Mouse (Mus musculus): ENCODE measurements around the gene Dnlz.

Dnlz gene

DNA sequence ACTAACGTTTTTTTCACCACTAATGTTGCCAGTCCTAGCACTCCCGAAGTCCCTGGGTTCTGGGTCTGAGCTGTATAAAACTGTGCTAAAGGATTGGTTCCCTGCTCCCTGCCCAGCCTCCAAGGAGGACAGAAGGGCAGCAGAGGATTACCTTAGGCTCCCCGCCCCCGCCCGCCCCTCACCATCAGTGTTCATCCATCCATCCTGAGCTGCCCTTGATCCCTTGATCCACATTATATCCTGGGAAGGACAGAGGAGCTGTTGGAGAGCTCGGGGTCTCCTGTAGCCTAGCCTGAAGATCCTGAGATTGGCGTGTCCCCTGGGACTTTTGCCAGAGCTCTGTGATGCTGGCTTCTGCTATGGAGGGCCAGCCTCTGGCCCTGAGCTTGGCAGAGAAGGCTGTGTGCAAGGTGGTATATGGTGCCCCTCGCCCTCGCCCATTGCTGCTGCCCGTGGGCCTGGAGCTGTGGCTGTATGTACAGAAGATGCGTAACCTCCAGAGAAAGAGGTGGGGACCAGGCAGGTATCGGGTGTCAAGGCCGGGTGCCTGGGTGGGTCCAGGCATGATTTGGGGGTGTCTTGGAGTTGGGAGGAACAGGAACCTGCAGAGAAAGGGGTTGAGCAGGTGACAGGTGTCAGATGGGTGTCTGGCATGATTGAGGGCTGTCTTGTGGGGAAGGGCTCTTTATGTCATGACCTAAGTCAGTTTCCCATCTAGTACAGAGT lies 32.2 kb downstream of the Dnlz start:
- DNase-seq = peak; percentile 65

DNA sequence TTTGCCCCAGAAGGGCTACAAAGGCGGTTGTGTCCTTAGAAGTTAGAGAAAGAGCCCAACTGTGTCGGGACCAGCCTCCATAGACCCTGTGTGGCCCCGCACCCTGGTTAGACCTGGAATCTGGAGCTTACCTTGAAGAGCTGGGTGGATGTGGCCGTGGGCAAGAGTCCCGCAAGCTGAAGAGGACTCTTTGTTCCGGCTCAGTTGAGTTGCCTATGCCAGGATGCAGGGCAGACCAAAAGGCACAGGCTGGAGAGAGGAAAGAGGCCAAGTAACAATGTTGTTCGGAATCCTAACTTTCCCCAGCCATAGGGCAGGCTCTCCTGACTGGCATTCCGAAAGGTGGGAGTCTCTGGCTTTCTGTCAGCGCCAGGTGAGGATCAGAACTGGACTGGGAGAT lies 32.8 kb downstream of the Dnlz start:
- peak; percentile 79 for DNase-seq

DNA sequence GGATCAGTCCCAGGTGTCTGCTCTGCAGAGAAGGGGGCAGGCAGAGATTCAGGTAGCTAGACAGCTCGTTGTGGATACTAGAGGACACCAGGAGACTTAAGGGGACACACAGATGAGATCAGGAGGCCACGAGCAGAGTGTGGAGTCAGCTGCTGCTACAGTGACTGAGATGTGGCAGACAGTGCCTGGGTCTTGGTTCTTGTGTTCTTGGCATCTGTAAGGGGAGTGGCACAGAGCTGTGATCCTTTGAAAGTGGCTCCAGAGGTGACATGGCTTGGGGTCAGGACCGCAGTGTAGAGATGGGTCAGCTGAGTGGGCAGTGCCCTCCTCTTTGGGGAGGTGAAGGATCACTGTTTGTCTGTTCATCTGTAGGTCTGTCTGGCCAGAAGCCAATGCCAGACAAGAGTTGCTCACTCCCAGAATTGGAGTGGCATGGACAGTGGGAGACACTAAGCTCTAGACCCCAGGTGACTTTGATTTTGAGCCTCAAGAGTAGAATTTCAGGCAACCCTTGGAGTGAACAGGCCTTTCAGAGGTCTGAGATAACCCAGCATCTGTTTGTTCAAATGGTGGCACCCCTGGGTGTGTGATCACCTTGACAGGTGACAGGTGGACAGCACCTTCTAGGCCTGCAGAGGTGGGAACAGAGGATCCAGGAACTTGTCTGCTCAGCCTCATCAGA lies 33.8 kb downstream of the Dnlz start:
- DNase-seq = peak; percentile 68

DNA sequence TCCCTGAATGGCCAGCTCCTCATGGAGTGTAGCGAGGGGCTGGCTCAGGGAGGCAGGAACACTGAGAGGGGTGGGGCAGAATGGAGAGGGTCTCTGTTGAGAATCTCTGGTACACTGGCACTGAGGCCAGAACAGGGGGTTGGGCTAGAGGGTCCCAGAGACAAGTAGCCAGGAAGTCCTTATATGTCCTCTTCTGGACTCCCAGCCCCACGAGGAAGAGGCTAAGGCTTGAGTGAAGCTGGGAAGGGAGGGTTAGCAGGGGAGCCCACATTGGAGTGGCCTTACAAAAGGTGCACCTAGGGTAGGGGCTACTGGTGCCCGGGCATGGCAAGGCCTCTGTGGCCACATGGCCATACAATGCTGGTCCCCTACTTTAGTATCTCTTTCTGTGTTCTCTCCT lies 34.5 kb downstream of the Dnlz start:
- peak; percentile 64 for DNase-seq

DNA sequence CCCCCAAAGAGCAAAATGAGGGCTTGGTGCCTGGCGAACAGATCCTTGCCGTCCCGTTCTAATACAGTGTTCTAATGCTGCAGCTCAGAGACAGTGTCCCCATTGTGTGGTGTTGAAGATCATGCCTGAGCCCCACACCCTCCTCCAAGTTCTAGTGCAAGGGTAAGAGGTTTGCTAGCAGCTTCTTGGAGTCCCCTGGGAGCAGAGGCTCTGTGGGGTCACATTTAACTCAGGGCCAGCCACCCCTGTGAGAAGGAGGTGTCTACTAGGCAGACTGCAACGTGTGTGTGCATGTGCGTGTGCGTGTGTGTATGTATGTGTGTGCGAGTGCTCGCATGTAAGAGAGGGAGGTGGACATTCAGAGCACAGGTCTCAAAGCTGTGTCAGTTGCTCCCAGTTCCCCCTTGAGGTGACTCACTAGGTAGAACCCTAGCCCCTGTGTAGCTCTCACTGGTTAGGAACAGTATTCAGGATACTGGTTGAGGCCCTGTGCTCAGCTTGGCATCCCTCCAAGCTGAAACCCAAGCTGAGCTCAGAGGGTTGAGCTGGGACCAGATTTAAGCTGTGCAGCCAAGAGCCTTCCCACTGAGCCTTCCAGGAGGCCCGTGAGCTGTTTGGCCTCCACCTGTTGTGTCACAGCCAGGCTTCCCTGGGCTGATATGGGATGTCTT lies 35.2 kb downstream of the Dnlz start:
- peak; percentile 81 for DNase-seq

DNA sequence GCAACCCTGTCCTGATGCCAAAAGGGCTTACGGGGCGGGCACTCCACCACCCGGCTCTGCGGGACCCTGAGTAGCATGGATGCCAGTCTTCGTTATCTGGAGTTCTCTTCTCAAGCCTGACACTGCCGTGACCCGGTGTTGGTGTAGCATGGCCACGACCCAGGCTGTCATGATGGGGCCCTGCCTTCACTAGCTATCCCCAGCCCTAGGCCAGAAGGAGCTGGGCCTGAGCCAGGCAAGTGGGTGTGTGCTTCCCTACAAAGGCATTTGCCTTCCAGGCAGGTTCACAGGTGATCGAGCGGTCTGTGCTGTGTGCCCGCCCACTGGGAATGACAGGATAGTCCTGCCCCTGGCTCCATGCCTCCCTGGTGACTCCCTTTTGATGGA lies 36.0 kb downstream of the Dnlz start:
- peak; percentile 93 for DNase-seq

DNA sequence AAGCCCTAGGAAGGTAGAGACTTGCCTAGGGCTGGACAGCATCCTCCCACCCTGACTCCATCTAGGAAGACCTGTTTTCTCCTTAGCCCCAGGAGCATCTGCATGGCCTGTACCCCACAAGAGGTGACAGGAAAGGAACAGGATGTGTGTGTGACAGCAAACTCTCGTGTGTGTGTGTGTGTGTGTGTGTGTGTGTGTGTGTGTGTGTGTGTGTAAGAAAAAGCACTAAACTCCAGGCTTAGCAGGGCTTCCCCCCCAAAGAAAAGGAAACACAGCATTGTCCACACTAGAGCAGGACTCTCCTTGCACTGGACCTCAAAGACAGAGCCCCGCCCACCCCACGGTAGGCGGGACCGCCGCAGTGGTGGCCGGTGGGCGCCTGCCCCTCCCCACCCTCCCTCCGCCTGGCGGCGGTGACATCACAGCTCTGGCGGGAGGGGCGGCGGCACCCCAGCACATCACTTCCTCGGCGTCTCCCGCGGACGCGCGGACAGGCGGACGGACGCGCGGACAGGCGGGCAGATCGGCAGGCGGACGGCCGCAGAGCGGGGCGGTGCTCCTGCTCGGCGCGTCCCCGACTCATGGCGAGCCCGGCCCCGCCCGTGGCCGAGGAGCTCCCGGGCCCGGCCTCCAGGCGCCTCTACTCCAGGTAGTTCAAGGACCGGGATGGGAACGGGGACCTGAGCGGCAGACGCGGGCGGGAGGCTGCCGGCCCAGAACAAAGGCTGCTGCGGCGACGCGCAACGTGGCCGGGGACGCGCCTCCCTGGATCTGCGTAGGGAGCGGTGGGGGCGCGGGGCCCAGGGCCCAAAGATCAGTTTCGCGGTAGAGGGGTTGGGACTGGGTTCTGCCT lies 36.6 kb downstream of the Dnlz start, which contains the start of gene Gpsm1:
Gpsm1 (plus strand) TSS at position 444 of the 853 bp plus-strand sequence.
- peak; percentile 90 for DNase-seq

DNA sequence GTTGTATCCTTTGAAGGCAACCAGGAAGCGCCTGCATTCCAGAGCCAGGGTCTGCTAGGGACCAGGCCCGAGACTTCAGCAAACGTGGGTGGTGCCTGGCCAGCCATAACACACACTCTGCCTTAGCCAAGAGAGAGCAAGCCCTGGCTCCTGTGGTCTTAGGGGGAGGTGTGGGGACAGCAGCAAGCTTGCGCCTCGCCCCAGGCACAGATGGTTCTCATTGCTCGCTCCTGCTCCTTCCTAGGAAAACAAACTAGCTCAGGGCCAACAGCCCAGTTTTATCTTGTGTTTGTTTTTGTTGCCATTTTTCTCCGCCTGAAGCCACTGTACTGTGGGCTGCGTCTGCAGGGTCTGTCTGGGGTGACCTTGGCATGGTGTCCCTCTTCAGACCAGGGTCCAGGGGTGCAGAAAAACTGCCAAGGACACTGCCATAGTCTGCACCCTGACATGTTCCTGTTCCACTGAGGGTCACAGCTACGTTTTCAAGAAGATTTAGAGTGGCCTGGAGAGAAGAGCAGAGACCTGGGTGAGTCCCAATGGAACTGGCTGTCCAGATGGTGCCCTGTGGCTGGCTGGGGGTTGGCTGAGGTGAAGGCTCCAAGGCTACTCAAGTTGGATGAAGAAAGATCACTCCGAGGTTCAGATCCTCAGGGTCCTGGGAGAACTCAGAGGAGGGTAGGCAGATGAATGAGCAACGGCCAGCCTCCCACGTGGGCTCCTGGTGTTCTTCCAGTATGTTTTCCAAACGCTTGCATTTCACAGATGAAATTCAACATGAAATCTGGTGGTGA lies 37.4 kb downstream of the Dnlz start:
- DNase-seq = peak; percentile 95

DNA sequence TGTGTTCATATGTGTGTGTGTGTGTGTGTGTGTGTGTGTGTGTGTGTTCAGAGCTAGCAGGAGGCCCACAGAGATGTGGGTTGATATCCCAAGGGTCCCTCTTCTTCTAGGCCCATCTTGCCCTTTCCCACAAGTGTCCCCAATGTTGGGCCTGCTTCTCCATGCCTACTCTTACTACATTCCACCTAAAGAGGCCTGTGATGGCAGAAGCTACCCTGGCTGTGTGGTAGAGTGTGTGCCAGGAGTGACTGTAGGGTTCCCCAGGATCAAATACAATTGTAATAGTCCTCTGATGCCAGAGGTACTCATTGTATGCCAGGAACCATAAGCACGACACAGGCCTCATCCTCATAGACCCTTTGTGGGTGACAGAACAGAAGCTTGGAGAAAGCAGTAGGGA lies 38.5 kb downstream of the Dnlz start:
- peak; percentile 55 for DNase-seq

DNA sequence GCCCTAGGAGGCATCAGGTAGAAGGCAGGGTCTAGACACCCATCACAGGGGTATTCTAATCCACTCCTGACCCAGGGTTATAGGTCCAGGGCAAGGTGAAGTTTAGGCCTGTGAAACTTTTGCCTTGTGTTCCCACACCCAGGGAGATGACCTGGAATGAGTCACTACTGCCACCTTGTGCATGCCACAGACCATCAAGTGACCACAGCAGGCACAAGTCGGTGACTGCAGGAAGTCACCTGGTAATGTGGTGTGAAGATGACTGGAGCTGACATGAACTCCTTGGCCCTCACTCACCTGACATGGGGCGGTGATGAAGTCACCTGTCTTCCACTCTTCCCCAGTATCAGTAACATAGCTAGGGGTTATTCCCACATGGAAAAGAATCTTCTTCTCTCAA lies 39.1 kb downstream of the Dnlz start:
- peak; percentile 75 for DNase-seq

DNA sequence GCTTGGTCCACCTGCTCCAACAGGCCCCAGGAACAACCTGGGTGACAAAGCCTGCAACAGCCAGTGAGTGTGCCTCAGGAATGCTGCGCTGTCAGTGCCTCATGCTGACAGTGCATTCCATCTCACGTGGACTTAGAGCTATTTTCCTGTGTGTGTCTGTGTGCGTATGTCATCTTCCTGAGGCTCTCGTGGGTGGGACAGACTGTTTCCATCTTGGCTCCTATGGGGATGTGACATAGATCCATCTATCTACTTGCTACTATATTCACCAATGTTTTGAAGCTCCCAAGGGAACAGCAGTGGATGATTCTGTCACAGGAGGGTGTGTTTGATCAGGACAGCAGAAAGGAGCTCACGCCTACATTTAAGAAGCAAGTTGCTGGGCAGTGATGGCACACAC lies 40.0 kb downstream of the Dnlz start:
- no peak for DNase-seq

DNA sequence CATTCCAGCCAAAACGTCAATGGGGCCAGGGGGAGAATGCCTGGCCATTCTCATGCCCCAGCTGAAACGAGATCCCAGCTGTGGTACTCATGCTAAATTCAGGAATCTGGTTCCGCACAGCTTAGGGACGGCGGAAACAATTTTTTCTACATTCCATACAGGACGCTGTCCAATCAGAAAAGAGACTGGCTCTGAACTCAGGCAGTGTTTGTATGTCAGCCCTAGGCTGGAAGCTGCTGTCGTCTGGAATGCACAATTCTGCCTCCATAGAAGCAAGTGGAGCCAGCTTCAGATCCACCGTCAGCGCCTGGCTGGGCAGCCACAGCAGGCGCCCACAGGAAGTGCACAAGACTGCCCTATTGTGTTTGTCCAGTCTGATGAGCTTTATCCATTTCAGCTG lies 42.2 kb downstream of the Dnlz start:
- DNase-seq = no peak

DNA sequence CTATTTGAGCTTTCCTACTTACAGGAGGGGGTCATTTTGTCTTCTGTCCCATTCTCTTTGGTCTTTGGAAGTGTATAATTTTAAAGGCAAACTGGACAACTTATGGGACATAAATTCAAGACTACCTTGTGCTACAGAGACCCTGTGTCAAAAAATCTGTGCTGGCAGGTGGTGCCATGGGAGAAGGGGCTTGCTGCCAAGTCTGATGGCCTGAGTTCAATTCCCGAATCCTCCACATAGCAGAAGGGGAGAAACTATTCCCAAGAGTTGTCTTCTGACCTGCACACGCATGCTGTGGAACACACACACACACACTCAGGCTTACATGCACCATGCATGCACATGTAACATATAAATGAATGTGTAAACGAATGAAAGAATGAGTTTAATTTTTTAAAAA lies 45.2 kb downstream of the Dnlz start:
- no peak for DNase-seq

DNA sequence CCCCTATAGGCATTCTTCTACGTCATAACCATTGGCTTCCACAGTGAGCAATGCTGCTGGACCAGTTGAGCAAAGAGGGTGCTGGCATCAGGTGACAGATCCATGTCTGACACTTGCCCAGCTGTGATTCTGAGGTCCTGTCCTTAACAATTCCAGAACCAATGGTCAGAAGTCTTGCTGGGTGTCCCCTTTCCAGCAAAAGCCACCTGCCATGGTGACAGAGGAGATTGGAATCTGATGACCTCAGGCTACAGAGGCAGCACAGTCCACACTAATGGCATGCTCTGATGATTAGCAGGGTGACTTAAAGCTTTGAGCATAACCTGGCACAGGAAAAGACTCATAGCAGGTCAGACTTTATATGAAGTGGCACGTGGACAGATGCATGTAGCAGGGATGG lies 46.4 kb downstream of the Dnlz start:
- DNase-seq = no peak

DNA sequence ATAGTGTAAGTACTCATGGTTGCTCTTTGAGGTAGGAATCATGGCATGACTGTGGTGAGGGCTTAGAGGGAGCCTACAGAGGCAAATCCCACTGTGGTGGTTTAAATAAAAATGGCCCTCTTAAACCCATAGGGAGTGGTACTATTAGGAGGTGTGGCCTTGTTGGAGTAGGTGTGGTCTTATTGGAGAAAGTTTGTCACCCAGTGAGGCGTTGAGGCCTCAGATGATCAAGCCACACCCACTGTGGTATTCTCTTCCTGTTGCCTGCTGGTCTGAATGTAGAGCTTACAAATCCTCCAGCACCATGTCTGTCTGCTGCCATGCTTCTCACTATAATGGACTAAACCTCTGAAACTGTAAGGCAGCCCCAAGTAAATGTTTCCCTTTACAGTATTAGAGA lies 47.2 kb downstream of the Dnlz start:
- DNase-seq = no peak

DNA sequence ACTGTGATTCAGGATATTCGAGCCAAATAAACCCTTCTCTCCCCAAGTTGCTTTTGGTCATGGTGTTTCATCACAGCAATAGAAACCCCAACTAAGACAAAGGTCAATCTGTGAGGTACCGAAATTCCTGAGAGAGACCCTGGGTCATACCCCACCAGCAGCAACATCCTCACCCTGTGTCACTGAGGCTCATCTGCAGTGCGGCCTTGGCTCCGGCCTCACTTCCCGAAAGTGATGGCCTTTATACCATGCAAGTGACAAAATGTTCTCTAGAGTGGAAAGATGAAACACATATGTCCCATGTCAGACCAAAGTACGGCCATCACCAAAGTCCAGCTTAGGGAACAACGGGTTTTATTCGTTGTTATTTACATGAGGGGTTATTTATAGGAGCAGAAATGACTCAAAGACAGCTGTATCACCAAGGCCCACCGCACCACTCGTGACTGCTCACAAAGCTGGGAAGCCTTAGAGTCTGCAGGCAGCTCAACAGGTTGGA lies 49.9 kb downstream of the Dnlz start:
- DNase-seq = no peak

DNA sequence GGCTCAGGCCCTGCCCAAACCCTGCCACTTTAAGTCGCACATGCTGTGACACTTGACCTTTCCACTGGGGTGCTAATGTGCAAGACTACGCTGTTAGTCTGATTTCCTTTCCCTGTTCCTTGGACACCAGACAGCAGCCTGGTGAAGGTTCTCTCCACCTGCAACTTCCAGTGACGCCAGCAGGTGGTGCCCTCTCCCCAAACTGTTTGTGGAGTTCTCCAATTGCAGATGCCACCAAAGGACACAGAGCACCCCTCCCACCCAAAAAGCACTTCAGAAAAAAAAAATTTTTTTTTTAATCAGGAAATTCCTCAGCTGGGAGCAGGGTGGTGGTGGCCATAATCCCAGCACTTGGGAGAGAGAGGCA lies 51.1 kb downstream of the Dnlz start:
- DNase-seq = peak; percentile 91

DNA sequence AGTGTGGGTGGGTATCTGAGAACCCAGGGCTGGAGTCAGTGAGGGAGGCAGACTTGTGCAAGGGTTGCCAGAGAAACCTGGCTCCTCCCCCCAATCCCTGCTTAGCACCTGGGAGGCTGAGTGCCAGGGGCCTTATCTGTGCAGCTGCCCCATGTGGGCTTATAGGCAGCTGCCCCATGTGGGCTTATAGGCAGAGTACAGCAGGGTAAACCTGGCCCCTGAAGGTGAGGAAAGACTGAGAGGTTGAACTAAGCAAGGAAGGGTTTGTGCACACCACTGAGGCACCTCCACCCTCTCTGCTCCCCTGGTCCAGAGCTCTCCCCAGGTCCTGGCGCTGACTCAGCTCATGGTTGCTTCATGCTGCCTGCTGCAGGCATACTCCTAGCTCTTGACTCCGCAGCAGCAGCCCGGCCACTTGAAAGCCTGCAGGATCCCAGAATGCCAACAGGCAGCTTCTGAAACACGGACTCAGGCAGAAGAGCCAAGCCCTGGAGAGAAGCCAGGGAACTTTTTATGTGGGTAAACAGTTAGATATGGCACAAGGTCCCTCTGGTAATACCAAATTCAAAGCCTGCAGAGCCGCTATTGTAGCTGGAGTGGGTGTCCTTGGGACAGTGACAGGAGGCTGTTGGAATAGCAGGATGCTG lies 51.6 kb downstream of the Dnlz start:
- DNase-seq = peak; percentile 79

DNA sequence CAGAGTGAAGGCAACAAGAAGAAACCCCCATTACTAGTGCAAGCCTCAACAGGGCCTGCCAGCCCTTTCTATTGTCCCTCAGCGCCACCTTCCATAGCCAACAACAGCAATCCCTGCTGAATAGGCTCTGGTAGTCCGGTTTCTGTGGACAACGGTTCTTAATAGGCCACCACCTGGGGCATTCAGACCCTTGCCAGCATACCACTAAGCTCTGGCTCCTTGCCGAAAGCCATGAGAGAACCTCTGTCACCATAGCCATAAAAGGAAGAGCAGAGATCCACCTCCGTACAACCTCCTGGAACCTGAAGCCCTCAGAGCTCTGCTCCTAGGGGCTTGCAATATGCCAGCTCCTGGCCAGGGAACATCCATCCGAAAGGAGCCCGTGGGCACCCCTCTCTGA lies 52.6 kb downstream of the Dnlz start:
- peak; percentile 84 for DNase-seq

DNA sequence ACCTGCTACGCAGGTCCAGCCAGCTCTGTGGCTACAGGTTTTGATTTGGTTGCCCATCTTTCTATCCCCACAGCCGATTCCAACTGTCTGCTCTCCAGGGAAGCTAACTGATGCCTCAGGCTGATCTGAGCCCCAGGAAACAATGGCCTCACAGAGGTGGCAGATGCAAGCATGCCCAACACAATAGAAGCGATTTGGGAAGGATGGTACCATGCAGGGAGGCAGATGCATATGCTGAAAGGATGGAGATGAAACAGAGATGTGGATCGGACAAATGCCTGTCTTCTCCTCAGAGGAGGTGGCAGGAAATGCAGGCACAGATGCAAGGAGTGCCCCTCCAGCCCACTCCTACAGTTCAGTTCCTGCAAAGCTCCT lies 53.1 kb downstream of the Dnlz start:
- DNase-seq = peak; percentile 54

DNA sequence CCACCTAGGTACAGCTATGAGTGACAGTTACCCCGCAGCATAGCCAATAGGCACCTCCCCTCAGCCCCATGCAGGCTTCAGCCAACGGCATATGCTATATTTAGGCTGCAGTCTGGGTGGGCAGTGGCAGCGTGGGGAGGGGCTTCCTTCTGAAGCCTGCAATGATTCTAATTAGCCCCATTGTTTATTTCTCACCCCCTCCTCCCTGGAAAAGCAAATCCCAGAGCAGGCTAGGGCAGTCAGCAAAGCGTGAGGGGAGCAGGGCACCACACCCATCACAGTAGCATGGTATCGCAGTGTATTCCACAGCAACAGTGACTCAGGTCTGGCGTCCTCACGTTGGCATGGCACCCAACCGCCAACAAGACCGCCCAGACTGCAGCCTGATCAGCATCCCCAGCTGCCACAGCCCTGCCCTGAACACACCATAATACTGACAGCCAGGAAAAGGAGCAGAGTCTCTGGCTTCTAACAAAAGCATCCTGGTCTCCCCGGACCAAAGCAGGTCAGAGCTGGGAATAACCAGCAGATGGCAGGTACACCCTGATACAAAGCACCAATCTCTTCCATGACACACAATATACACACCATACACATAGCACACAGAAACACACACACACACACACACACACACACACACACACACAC lies 53.6 kb downstream of the Dnlz start:
- DNase-seq = peak; percentile 75

Data from cerebellum, adult 9-11 months (tissue).